Mouse (Mus musculus): ENCODE measurements around the gene Plin4.

The Plin4 gene

GRCm38 (mm10) chr17:56057381-56058120 is 52.1 kb downstream of the Plin4 start:
- no peak for DNase-seq (ENCODE audit: low read depth, low spot score)

- no peak for DNase-seq (ENCODE audit: low read depth, low spot score)
Observed at GRCm38 (mm10) chr17:56055945-56056678, 53.5 kb downstream of the Plin4 start.

GRCm38 (mm10) chr17:56054938-56055337 is 54.7 kb downstream of the Plin4 start:
- no peak for DNase-seq (ENCODE audit: low read depth, low spot score)

- no peak for DNase-seq (ENCODE audit: low read depth, low spot score)
Observed at GRCm38 (mm10) chr17:56051369-56051768, 58.2 kb downstream of the Plin4 start.
